Mouse (Mus musculus): ENCODE measurements at regions not wholly inside any gene's neighbourhood (a gene's known extent, or its start where the extent isn't known, plus 50 kb on each side); places are given as distances from the start of the nearest gene placed in this dataset.

DNA sequence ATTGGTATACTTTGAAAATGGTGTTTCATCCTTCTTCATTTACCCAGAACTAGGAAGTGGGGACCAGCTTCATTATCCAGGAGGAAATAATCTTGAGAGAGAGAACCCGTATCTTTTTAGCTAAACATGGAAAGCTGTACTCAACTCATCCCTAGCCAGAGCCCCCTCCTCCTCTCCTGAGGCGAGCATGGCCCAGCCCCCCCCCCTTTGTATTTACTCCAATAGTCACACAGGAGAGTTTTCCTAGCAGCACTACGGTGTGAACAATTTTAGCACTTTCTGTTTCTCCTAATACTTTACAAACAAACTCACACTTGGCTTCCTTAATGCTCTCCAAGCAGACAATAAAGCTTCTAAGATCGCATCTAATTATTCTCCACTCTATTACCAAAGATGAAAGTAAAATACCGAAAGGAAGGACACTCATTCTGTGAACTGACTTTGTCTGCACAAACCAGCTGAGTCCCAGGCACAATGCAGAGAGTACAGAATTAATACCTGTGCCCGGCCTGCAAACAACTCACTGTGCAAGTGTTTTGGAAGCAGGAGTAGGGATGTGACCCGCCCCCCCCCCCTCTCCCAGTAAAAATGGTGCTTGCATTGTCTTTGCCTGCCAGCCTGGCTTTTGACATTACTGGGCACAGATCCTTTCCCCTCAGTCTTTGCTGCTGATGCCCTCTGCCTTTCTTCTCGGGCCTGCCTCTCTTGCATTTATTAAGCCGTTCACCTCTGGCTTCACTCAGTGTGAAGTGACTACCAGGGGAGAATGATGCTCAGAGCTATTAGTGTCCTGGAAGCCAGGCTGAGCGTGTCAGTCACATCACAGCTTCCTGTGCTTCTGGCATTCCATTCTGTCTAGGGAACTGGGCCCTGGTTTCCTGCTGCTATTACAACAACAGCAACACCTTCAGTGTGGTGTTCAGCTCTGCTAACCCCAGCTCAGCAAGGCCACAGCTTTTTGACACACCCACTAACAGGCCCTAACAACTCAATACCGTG is 107.9 kb downstream of the Dad1 start:
- TF ChIP-seq CTCF (IDR thresholded peaks at IDR 0.05; ENCODE audit: low read depth) (no peak), EP300 (IDR thresholded peaks at IDR 0.05; ENCODE audit: low read depth) (no peak)
